Mouse (Mus musculus) embryonic stem cell, embryonic (primary cell): Measurements from ENCODE around the gene Rnls.

Experiments used
- CTCF ChIA-PET, 4 experiments: fragments of 300-600 bp in 2 of 4; fragments of 350-600 bp in 2 of 4; sonication (Branson Sonifier 250); formaldehyde crosslinking; loops; one replicate each; lab custom pipeline; 2022; ENCODE audit warnings: inconsistent platforms in 2 of 4; lab: Charles Lee
- POLR2A ChIA-PET, 4 experiments: fragments of 300-600 bp in 2 of 4; fragments of 350-600 bp in 2 of 4; sonication (Branson Sonifier 250); formaldehyde crosslinking; loops; one replicate each; lab custom pipeline; 2022; ENCODE audit warnings: antibody characterized with exemption in 4 of 4, inconsistent platforms in 1 of 4; lab: Charles Lee

Rnls gene

DNA sequence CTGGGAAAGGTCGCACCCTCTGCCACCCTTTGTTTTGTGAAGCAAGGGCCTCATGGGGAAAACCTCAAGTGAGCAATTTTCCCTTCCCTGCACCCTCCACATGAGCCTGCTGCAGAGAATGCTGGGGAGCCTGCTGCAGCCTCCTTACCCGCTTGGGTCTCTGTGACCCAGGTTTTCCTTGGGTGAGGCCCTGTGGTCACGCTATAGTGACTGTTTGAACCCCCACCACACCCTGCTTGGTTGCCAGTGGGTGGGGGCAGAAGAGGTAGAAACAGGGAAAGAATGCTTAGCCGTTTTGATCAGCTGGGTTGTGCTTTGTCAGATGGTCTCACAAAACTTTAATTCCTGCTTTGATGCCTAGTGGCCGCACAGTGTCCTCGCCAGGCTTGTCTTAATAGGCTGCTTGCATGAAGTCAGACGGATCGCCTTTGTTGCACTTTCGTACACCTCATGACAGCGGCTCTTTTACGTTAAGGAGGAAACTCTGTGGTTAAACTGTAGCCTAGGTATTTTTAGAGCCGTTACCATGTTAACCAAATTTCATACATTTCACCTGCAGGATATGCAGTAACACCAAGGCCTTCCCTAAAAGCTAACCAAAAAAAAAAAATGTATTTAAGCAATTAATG, 169.4 kb downstream of the Rnls start:
- POLR2A ChIA-PET = interaction anchor here in 1 of 4 experiments (0.7 to 1.0 kb wide), 3 partner anchors 9 to 741 kb away, joined by 3 read pairs; no protein-coding TSS in a partner anchor
- CTCF ChIA-PET = no interaction called here

DNA sequence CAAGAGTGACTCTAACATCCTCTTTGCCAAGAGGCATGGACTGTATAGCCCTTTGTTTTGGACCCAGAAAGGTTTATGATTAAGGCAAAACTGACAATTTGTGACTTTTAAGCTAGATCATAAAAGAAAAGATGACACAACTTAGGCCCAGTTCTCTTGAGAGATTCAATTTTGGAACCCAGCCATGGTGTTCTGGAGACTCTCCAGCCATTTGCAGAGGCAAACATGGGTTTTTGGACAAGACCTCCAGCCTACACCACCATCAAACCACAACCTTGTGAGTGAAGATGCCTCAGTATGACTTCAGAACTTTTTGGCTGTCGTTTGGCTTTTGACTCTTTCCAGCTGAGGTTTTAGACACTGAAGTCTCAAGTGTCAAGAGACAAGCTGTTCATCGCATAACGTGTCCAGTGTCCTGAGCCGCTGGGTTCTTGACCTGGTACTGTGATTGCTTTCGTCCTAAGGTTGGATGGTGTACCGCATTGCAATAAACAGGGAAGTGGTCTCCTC, 174.2 kb downstream of the Rnls start:
- ChIA-PET POLR2A (no interaction called here), CTCF (interaction anchor here in 3 of 4 experiments (0.8 to 1.2 kb wide), 3 partner anchors 9 kb away, joined by 3 to 5 read pairs (median 3); no protein-coding TSS in a partner anchor)

DNA sequence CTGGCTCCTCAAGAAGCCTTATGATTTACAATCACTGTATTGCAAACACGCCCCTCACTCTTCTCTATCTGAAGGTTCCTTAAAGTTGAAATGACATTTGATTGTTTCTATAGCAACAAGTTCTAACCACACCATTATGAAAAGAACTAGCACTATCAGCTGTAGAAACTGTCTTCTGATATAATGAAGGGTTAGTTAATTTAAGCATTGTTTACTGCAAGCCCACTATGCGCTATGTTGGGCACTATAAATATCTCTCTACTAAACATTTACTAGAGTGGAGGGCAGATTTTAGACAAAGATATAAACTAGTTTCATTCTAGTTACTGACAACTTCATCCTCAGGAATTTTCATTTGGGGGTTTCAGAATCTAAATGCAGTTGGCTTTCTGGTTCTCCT, 182.4 kb downstream of the Rnls start:
- ChIA-PET CTCF (no interaction called here), POLR2A (no interaction called here)

DNA sequence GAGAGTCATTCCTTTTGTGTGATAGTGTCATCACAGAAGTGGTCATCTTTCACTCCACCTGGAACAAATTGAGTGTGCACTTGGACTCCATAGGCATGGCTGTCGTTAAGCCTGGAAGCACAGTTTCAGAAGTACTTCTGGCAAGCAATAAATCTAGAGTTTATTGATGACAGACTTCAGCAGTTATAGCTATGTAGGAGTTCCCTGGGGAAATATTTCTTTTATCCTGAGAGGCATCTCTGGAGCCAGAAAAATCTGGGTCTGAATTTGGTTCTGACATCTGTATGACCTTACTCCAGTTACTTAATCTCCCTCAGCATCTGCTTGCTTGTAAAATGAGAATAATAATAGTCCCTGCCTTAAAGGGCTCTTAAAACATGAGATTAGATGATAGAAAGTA, 184.1 kb downstream of the Rnls start:
- ChIA-PET POLR2A (interaction anchor here in 1 of 4 experiments (0.6 kb wide), 1 partner anchor 35 kb away, joined by 3 read pairs; no protein-coding TSS in a partner anchor), CTCF (no interaction called here)

DNA sequence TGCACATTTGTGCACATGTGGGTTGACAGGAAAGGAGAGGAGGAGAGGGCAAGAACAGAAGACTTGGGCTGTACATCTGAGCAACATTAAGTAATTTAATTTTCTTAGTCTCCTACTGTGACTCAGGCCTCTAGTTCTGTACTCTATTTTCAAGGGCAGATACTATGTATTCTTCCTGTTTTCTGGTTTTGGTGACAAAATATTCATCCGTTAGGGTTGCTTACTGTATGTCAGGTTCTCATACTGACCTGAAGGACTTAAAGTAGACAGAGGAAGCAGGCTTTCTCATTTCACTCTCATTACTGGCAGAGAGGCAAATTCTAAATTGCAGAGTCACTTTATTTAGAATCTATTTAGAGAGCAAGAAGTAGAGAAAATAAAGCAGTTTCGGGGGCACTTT, 186.7 kb downstream of the Rnls start:
- POLR2A ChIA-PET = interaction anchor here in 1 of 4 experiments (0.7 kb wide), 2 partner anchors 81 to 238 kb away, joined by 3 to 5 read pairs; no protein-coding TSS in a partner anchor
- CTCF ChIA-PET = no interaction called here

DNA sequence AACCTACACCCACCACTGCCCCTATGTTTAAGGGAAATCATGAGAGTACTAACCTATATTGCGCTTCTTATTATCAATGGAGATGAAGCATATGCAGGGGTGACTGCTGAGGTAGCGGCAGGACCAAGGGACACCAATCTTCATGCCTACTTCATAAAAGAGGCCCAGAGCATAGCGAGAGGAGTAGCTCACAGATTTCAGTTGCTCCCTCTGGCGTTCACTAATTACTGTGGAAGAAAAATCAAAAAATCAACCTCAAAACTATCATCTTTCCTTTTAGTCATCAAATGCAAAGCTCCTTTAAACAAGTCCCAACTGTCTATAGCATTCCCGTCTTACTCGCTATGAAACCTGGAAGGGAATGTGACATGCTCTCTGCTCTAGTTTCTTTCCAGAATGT, 189.7 kb downstream of the Rnls start:
- ChIA-PET POLR2A (interaction anchor here in 1 of 4 experiments (1.5 kb wide), 1 partner anchor 20 kb away, joined by 3 read pairs; no protein-coding TSS in a partner anchor), CTCF (no interaction called here)

DNA sequence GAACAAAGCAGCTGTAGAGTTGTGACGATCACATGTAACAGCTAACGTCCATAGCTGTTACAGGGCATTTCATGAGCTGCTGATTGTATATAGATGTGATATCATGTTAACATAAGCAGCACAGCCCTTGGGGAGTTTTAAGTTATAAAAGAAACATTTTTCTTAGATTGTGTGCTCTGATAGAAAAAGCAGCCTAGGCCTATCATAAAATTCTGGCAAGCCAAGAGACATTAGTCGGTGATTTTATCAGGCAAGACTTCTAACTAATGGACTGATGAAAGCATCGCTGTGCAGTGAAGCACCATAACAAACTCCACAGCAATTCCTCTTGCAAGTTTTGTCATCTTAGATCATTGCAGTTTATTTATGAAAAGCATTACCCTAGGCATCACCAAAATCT, 190.9 kb downstream of the Rnls start:
- CTCF ChIA-PET = no interaction called here
- POLR2A ChIA-PET = no interaction called here

DNA sequence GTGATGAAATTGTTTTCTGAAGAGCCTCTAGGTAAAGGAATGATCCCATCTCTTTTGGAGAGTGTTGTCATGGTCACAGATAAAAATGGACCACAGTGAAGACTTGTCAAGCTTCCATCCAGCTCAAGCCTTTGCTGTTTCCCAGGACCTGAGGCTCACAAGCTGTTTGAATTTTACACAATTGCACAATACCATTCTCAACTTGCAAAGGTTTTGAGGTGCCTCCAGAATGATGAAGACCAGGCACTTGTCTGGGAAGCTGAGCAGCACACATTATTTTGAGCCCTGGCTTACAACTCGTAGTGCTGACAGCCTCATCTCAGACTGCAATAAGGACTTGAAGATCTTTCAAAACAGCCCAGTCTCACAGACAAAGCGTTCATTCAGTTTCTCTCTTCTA, 200.0 kb downstream of the Rnls start:
- ChIA-PET POLR2A (interaction anchor here in 1 of 4 experiments (0.6 to 1.2 kb wide), 3 partner anchors 10 to 357 kb away, joined by 3 read pairs; no protein-coding TSS in a partner anchor), CTCF (no interaction called here)

DNA sequence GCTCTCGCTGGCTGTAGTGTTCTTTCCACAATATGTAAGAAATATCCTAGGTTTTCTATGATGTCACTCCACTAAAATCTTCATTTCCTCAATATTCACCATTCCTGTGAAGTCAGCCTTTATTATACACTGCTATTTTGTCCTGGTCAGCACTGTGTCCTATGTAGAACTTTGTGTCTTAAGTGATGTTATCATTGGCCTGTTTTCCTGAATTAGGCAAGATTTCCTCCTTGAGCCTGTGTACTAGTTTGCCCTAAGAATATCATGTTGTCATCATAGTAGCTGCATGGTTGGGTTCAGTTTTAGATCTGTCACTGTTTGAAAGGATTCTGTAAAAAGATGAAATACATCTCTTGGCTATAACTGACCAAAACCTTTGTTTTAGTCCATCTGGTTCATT, 203.3 kb downstream of the Rnls start:
- POLR2A ChIA-PET = no interaction called here
- CTCF ChIA-PET = no interaction called here

DNA sequence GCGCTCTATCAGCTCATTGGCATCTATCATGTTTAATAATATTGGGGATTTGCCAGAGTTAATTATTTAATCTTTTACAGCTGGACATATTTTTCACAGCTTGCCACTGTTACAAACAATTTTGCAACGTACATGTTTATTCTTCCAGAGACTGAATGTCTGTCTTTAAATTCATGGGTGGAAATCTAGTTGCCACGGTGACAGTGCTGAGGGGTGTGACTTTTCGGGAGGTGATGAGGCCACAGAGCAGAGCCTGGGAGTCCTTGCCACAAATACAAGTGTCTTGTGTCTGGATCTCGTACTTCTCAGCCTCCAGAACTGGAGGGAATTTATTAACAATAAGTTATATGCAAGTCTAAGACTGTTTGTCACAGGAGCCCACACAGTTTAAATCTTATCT, 212.5 kb downstream of the Rnls start:
- ChIA-PET CTCF (interaction anchor here in 1 of 4 experiments (2.1 kb wide), 1 partner anchor 47 kb away, joined by 7 read pairs; no protein-coding TSS in a partner anchor), POLR2A (interaction anchor here in 3 of 4 experiments (0.7 to 2.2 kb wide), 9 partner anchors 12 to 997 kb away, joined by 3 to 8 read pairs (median 3); no protein-coding TSS in a partner anchor)

DNA sequence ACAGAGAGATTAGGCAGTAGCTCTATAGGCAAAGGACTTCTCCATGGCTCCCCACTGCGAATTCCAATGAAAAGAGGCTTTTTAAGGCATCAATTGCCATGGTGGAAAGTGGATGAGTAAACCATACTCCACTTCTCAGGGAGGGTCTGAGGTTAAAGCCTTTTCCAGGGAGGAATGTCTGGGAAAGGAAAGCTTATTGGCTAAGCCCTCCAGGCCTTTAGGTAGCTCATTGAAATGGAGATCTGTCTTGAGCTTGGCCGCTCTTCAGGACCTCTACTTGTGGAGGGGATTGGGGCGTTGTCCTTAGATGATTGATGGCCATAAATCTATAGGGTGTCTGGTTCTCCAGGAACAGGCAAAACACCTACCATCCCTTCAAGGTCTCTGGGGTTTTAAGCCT, 213.2 kb downstream of the Rnls start:
- ChIA-PET CTCF (interaction anchor here in 3 of 4 experiments (0.8 to 2.1 kb wide), 4 partner anchors 48 to 430 kb away, joined by 3 to 7 read pairs (median 6); no protein-coding TSS in a partner anchor), POLR2A (interaction anchor here in 3 of 4 experiments (0.6 to 2.2 kb wide), 20 partner anchors 11 to 998 kb away, joined by 3 to 21 read pairs (median 3); partner anchors contain the start of genes Pten (in 1 of the 3) and Rnls (in 1 of the 3))

DNA sequence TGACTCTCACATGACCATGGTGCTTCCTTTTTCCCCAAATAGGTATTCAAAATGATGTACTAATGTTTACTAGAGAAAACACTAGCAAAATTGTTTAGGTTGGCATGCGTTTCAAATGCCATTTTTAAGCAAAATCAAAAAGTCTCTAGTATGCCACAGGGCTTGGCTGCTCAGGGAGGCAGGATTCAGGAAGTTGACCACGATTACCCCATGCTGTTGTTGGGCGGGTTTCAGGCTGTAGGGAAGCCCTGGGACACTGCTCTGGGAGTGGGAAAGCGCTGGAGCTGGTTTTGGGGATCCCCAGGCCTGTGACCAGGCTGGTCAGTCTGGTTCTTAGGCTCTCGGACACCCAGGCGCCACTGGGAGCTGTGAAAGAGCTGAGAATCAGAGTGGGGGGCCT, 213.7 kb downstream of the Rnls start:
- POLR2A ChIA-PET = interaction anchor here in 2 of 4 experiments (0.6 to 2.2 kb wide), 15 partner anchors 11 to 451 kb away, joined by 3 to 21 read pairs (median 3); partner anchors contain the start of genes Pten (in 1 of the 2) and Rnls (in 1 of the 2)
- CTCF ChIA-PET = interaction anchor here in 3 of 4 experiments (0.8 to 2.1 kb wide), 4 partner anchors 48 to 429 kb away, joined by 3 to 7 read pairs (median 6); no protein-coding TSS in a partner anchor

DNA sequence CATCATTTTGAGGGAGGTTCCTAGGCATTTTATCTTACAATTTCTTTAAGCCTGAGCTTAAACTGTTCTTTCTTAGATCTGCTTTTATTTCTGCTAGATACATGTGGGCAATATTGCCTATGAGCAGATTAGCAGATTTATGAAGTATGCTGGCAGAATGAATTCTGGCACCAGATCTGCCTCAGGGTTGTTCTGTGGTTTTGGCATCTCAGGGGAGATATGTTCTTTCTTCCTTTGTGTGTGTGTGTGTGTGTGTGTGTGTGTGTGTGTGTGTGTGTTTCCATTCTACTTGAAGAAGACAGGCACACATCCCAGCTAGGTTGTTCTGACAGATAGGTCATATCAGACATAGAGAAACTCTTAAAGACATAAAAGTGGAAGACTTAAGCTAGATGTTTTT, 218.1 kb downstream of the Rnls start:
- ChIA-PET POLR2A (no interaction called here), CTCF (no interaction called here)

DNA sequence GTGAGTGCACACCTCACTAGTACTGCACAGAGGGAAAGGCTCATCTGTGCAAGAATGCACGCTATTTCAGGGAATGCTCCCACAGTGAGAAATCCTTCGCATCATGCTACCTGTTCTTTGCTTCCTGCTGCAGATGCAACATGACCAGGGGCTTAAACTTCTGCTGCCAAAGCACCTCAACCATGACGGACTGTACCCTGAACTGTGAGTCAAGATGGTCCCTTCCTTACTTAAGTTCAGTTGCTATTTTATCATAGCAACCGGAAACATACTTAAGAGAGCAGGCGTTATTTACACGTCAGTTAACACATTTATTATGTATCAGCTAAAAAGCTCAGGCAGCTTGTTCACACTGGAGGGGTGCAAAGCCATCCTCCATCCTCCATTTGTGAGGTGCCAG, 222.2 kb downstream of the Rnls start:
- ChIA-PET CTCF (no interaction called here), POLR2A (interaction anchor here in 1 of 4 experiments (0.6 kb wide), 1 partner anchor 54 kb away, joined by 7 read pairs; no protein-coding TSS in a partner anchor)

DNA sequence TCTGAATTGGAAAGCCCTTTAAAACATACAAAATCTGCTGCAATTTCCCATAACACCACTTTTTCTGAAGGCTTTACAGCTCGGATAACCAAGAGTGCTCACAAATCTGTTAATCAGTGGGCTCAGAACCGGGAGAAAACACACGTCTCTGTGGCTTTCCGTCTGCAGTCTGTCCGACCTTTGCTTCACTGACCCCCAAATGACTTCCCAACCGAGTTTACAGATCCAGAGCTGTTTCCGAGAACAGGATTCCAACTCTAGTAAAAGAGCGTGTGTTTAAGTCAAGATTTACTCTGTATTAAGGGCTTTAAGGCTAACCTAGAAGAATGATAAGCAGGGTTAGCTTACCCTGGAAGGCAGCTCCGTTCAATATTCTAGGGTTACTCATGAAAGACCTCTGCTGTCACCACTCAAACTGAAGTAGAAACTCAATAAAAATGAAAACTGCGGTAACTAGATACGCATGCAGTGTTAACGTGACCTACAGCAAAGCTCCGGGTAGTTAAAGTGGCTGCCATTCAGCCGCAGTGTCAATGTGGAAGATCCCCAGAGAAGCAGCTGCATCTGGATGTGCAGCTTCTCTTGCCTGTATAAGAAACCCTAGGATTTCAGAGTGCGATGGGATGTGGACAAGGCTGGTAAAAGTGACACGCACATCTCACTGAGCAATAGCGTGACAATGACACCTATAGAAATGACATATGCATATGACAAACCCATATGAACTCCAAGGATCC, 224.4 kb downstream of the Rnls start:
- CTCF ChIA-PET = interaction anchor here in 1 of 4 experiments (0.6 kb wide), 1 partner anchor 316 kb away, joined by 8 read pairs; no protein-coding TSS in a partner anchor

DNA sequence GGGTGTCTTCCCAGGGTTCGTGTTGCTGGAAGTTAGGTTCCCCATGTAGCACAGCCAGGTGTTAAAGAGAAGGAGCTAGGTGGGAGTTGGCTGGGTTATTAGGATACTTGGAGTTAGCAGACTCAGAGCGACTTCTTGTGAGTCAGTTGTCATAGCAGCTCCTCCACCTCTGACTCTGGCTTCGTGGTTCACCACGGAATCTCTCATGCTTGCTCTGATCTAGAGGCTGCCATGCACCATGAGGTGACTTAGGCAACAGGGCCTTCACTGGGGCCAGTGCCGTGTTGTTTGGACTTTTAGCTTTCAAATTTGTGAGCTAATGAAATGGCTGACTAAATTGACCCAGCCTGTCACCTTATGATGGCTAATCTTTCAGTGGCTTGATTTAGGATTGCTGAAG, 227.3 kb downstream of the Rnls start:
- ChIA-PET POLR2A (interaction anchor here in 1 of 4 experiments (0.9 to 1.2 kb wide), 2 partner anchors 14 to 18 kb away, joined by 3 read pairs; no protein-coding TSS in a partner anchor), CTCF (no interaction called here)

More for the DNA sequence above, 224.4 kb downstream of the Rnls start:
- POLR2A ChIA-PET = interaction anchor here in 2 of 4 experiments (0.8 to 1.8 kb wide), 3 partner anchors 11 to 15 kb away, joined by 3 to 5 read pairs (median 3); no protein-coding TSS in a partner anchor

DNA sequence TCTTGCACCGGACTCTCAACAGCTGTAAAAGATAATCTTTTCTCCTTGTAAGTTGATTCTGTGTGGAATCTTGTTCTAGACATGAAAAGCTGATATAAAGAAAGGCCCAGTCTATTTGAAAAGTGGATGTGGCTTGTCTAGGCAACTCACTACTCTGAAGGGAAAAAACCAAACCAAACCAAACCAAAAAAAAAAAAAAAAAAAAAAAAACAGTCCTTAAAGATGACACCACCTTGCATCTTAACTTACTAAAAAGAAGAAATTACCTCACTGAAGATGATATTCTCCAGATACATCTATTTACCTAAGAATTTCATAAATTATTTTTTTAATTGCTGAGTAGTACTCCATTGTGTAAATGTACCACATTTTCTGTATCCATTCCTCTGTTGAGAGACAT, 230.2 kb downstream of the Rnls start:
- POLR2A ChIA-PET = no interaction called here

DNA sequence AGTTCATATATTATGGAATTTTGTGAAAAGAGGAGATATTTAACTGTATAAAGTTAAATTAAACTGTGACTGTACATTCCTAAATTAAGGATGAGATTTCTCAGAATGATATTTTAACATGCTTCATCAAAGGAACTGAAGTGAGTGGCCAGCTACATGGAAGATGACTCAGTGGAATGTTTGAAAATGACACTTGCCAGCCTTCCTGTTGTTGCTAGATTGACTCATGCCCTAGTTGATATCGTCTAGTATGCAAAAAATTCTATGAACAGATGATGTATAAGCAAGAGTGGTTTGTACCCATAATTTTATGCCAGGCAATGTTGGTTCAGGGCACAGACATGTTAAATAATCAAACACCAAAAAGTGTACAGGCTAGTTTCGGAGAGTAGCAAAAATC, 232.2 kb downstream of the Rnls start:
- POLR2A ChIA-PET = no interaction called here
- CTCF ChIA-PET = no interaction called here

More for the DNA sequence above, 230.2 kb downstream of the Rnls start:
- CTCF ChIA-PET = no interaction called here

DNA sequence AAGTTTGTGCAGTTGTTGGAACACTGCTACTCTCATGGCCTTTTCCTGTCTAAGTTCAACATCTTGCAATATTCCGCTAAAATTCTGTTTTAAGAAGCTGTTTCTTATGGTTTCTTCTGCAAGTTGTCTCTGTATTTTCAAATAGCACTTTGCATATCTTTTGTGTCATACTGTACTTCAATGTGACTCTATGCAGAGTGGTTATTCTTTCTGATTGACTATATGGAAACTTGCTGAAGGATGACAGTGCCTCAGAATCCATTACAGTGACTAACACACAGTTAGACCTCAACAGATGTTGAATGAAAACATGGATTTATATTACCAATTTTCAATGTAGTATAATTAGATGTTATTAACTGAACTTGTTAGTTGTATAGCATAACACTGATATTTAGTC, 232.9 kb downstream of the Rnls start:
- POLR2A ChIA-PET = no interaction called here
- CTCF ChIA-PET = no interaction called here
